Mouse (Mus musculus): ENCODE results near the gene Kcnk5. TPM values are rescaled to one million over a fixed set of nuclear protein-coding genes. Genes with fewer than 3 reads are reported as not detected.

Kcnk5 gene
- total and polyA plus RNA-seq, 3 experiments, result 9.3 to 10.9 TPM; not detected in 1

GRCm38 (mm10) chr14:20173873-20174490, 7.6 kb downstream of the Kcnk5 start:
- Histone ChIP-seq H3K9me3 (replicated peaks; ENCODE audit: insufficient read depth, low read length) (no peaks in the 10 kb centered on the region), H3K27ac (ENCODE audit: control insufficient read depth, low read depth, low read length) (no peak overlapping the region), H3K4me3 (ENCODE audit: control insufficient read depth in 1 of 2, insufficient read depth in 1 of 2, low read depth in 2 of 2, low read length in 2 of 2) (no peak overlapping the region), H3K27me3 (ENCODE audit: control insufficient read depth in 1 of 2, insufficient read depth in 2 of 2, low read length in 2 of 2) (no peaks in the 10 kb centered on the region), H3K9ac (ENCODE audit: control insufficient read depth, low read depth, low read length, poor library complexity, severe bottlenecking) (no peak overlapping the region), H3K36me3 (ENCODE audit: control insufficient read depth in 1 of 2, insufficient read depth in 2 of 2, low read length in 2 of 2) (peaks cover 0 to 16% of the 10 kb centered on the region in 2 experiments; a peak in 2 of 4 replicates), H3K4me1 (ENCODE audit: control insufficient read depth in 1 of 2, insufficient read depth in 2 of 2, low read length in 2 of 2) (peaks cover 0 to 16% of the 10 kb centered on the region in 2 experiments; a peak in 3 of 4 replicates), H3K79me2 (ENCODE audit: control insufficient read depth, insufficient read depth, low read length, poor library complexity) (peaks cover 7% of the 10 kb centered on the region)
- TF ChIP-seq KAT2A (conservative IDR thresholded peaks at IDR 0.05; ENCODE audit: low read depth, low read length) (no peak), GATA1 (IDR thresholded peaks at IDR 0.05; ENCODE audit: low read depth, low read length) (no peak), ETS1 (IDR thresholded peaks at IDR 0.05; ENCODE audit: low read depth, low read length) (no peak), HCFC1 (IDR thresholded peaks at IDR 0.05; ENCODE audit: low read depth, low read length) (no peak), MXI1 (IDR thresholded peaks at IDR 0.05; ENCODE audit: low read depth, low read length) (no peak), TAL1 (IDR thresholded peaks at IDR 0.05; ENCODE audit: low read length) (no peak), GABPA (IDR thresholded peaks at IDR 0.05; ENCODE audit: low read depth, low read length) (no peak), CTCF (IDR thresholded peaks at IDR 0.05 in 2 of 3, conservative IDR thresholded peaks at IDR 0.05 in 1 of 3; ENCODE audit: control insufficient read depth in 1 of 3, insufficient read depth in 1 of 3, low read depth in 2 of 3, low read length in 3 of 3, poor library complexity in 1 of 3, severe bottlenecking in 1 of 3) (no peak)
- DNase-seq (ENCODE audit: low read depth, low spot score), result no peak

- peak; percentile 32 for DNase-seq (ENCODE audit: low read depth, low spot score)
- Histone ChIP-seq H3K79me2 (ENCODE audit: control insufficient read depth, insufficient read depth, low read length, poor library complexity) (0 out of 2 replicates have a peak, but pooled peaks cover 1% of the 10 kb centered on the region), H3K9ac (ENCODE audit: control insufficient read depth, low read depth, low read length, poor library complexity, severe bottlenecking) (no peak overlapping the region), H3K27me3 (ENCODE audit: control insufficient read depth in 1 of 2, insufficient read depth in 2 of 2, low read length in 2 of 2) (no peaks in the 10 kb centered on the region), H3K36me3 (ENCODE audit: control insufficient read depth in 1 of 2, insufficient read depth in 2 of 2, low read length in 2 of 2) (peaks cover 0 to 10% of the 10 kb centered on the region in 2 experiments; a peak in 1 of 4 replicates), H3K27ac (ENCODE audit: control insufficient read depth, low read depth, low read length) (0 out of 2 replicates have a peak overlapping the region, but pooled peaks have one; percentile 31), H3K9me3 (replicated peaks; ENCODE audit: insufficient read depth, low read length) (no peaks in the 10 kb centered on the region), H3K4me1 (ENCODE audit: control insufficient read depth in 1 of 2, insufficient read depth in 2 of 2, low read length in 2 of 2) (peaks cover 0 to 12% of the 10 kb centered on the region in 2 experiments; a peak in 3 of 4 replicates), H3K4me3 (ENCODE audit: control insufficient read depth in 1 of 2, insufficient read depth in 1 of 2, low read depth in 2 of 2, low read length in 2 of 2) (no peak overlapping the region)
- TF ChIP-seq JUND (IDR thresholded peaks at IDR 0.05; ENCODE audit: low read depth, low read length) (no peak), TAL1 (IDR thresholded peaks at IDR 0.05; ENCODE audit: low read length) (peak; percentile 54)
Measured at GRCm38 (mm10) chr14:20172924-20173323, 8.7 kb downstream of the Kcnk5 start.

- H3K4me1 ChIP-seq (ENCODE audit: control insufficient read depth in 1 of 2, insufficient read depth in 2 of 2, low read length in 2 of 2), result peaks cover 0 to 12% of the 10 kb centered on the region in 2 experiments; a peak in 3 of 4 replicates
- DNase-seq (ENCODE audit: low read depth, low spot score), result no peak
- no peak overlapping the region for H3K27ac ChIP-seq (ENCODE audit: control insufficient read depth, low read depth, low read length)
- no peak overlapping the region for H3K9ac ChIP-seq (ENCODE audit: control insufficient read depth, low read depth, low read length, poor library complexity, severe bottlenecking)
- peaks cover 0 to 10% of the 10 kb centered on the region in 2 experiments; a peak in 1 of 4 replicates for H3K36me3 ChIP-seq (ENCODE audit: control insufficient read depth in 1 of 2, insufficient read depth in 2 of 2, low read length in 2 of 2)
- H3K9me3 ChIP-seq (replicated peaks; ENCODE audit: insufficient read depth, low read length), result no peaks in the 10 kb centered on the region
- no peaks in the 10 kb centered on the region for H3K27me3 ChIP-seq (ENCODE audit: control insufficient read depth in 1 of 2, insufficient read depth in 2 of 2, low read length in 2 of 2)
- no peak for TF ChIP-seq EP300 (IDR thresholded peaks at IDR 0.05; ENCODE audit: low read depth in 1 of 2, low read length in 2 of 2)
- TF ChIP-seq ETS1 (IDR thresholded peaks at IDR 0.05; ENCODE audit: low read depth, low read length), result no peak
- H3K4me3 ChIP-seq (ENCODE audit: control insufficient read depth in 1 of 2, insufficient read depth in 1 of 2, low read depth in 2 of 2, low read length in 2 of 2), result no peak overlapping the region
- H3K79me2 ChIP-seq (ENCODE audit: control insufficient read depth, insufficient read depth, low read length, poor library complexity), result 0 out of 2 replicates have a peak, but pooled peaks cover 1% of the 10 kb centered on the region
Measured at GRCm38 (mm10) chr14:20172509-20172908, 9.1 kb downstream of the Kcnk5 start.

Data from MEL (cell line).